Mouse (Mus musculus): ENCODE data around the gene Matn1. TPM values are rescaled to one million over a fixed set of nuclear protein-coding genes. Genes with fewer than 3 reads are reported as not detected.

The Matn1 gene
- total RNA-seq, 2 experiments from 2014 or later: not detected

DNA sequence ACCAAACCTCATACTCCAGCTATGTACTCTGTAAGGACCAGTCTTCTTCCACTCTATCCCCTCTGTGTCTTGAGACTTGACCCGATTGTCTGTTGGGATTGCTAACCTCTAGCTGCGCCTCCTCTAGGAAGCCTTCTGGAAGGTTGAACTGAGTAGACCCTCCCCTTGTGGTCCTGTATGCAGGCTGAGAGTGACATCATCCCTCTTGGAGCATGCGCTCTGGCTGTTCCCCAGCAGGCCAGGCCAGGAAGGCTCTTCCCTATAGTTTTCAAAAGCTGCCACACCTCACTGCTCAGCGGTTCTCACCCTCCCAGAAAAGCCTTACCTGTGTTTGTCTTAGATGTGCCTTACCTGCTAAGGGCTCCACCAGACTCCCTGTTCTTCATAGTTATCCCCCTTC lies 42.9 kb downstream of the Matn1 start:
- DNase-seq: no peak

DNA sequence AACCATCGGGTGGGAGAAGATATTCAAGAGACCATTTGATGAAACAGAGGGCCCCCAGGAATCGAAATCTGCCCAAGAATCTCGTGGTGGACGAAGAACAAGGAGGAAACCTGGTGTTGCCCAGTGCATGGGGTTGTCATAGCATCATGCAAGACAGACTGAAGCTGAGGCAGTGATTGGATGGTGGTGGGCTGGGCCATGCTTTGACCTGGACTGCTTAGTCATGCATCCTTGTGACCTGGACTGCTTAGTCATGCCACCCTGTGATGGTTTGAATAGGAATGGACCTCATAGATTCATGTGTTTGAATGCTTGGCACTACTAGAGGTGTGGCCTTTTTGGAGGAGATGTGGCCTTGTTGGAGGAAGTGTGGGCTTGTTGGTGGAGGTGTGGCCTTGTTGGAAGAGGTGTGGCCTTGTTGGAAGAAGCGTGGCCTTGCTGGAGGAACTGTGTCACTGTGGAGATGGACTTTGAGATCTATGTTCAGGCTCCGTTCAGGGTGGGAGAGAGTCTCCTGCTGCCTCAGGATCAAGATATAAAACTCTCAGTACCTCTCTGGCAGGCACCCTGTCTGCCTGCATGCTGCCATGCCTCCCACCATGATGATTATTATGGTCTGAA lies 44.1 kb downstream of the Matn1 start:
- DNase-seq: no peak

DNA sequence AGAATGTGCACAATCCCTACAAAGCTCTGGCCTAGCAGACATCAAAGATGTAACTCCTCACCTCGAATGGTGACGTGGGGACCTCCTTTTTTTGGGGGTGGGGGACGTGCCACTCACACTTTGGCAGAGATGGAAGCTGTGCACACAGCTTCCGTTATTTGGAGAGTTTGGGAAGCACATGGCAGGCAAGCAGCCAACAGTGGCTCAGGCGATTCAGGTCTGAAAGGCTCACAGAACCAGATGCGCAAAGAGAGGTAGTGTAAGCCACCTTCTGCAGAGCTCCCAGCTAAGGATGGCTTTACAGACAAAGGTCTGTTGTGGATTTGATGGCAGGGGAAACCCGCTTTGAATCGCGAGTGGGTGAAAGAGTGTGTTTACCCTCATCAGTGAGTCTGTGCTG lies 45.0 kb downstream of the Matn1 start:
- no peak for DNase-seq

DNA sequence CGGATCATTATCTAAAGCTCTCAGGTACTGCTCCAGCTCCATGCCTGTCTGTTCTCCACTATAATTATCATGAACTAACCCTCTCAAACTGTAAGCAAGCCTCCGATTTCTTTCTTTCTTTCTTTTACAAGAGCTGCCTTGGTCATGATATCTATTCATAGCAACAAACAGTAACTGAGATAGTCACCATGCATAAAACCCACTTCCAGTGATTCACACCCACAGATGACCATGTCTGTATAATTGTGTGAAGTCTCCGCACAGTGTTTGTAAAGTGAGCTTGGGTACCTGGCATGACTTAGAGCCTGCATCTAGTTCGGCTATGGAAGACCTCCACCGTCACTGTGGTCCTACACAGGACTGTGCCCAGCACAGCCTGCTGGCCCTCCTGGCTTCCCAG lies 46.8 kb downstream of the Matn1 start:
- DNase-seq: no peak

DNA sequence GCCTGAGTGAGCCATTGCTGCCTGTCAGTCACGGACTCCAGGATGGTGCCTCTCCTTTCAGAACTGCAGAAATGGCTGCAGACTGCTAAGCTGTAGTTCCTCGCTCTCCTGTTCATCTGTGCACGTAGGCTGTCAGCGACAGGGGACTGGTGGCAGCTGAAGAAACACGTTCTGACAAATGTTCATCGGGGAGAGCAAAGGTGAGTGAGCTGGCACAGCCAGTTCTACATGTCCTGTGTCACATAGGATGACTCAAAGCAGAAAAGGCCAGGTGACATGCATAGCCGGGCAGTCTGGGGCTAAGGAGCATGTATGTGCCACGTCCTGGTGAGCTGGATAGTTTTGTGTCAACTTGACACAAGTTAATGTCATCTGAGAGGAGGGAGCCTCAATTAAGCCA lies 50.4 kb downstream of the Matn1 start:
- DNase-seq: no peak

DNA sequence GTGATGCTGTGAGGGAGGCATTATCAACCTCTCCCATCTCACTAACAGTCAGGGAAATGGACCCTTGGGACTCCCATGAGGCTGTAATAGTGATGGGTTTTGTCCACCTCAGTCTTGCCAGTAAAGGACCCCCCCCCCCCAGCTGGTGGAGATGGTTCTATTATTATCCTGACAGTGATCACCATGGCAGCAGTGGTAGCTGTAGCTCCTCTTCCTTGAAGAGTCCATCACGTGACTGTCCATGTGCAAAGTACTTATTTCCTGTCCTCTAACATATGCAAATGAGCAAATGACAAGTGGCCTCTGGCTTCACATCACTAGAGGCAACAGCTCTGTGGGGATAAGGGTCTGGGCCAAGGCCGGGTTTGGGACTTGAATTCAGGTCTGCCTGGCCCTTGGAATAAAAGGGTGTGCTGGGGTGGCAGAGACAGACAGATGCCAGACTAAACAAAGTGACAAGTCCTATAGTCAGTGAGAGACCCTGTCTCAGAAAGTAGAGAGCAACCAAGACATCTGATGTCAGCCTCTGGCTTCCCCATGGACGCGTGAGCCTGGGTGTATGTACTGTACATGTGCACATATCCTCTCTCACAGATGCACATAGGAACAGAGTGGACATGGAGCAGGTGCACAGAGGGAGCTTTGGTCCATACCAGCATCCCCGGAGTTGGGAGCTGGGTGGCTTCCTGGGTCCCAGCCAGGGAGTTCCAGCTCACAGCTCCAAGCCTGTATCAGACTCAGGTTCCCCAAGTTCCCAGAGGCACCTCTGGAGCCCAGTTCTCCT lies 55.8 kb downstream of the Matn1 start:
- DNase-seq: no peak

DNA sequence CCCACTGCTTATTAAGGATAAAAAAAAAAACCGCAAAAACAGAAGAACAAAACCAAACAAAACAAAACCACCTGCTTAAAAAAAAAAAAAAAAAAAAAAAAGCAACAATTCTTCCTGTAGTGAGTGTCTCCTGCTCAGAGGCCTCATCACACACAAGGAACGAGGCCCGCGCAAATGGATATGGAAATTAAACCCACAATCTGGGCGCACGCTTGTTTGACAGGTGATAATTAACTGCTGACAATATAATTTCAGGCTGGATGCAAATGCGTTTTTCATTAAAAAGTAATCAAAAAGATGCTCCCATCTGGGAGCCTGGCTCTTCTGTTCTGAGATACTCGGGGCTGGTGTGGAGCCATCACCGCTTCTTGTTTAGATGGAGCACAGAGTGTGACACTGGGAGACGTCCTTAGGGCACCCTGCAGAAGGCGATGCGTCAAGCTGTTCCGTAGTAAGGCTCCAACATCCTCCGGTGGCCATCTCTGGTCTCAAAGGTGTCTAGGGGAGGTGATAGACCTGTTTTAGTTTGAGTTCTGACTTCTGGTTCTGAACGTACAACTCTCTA lies 56.5 kb downstream of the Matn1 start:
- no peak for DNase-seq

Other genes starting within 250 kb of the Matn1 start
- gene Sdc3, start 151.8 kb upstream of the Matn1 start, total RNA-seq (2021): 10 to 100 TPM; 54.7 to 60.1 TPM
- 10 to 100 TPM; 10.1 to 13.4 TPM for gene Laptm5, start 31.3 kb upstream of the Matn1 start, total RNA-seq (2021)

All from heart, postnatal 4 days (tissue).